In the genomic region with DNA sequence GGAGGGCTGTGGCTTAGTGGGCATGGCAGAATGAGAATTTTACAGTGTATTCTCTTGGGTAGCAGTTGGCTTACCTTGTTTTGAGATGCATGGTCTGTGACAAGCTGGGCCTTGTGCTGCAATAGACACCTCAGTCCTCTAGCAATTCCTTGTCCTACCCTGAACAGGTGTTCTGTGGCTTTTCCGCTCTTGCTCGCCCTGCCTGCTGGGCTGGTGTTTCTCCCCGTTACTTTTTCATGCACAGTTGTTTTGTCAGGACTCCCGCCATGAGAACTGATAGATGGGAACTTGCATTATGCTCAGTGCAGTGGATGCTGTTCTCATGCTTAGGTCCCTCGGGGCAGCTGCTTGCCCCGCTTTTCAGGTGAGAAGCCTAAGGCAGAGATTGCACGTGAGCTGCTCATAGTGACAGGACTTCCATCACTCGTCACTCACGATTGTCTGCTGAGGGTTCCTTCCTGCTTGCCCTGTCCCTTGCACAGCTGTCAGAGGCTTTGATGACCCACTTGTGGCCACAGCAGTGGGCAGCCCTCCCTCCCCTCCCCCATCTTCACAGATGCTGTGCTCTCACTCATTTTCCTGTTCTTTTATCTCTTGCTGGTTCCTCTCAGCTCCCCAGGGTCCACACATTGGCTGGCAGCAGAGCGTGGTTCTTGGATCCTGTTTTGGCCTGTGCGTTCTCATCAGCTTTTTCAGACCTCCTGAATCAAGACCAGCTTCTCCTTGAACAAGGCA, we compare ENCODE assay signal across 1 mouse cellular context.
TF ChIP-seq lines count a peak whose summit lies in the region.

No protein-coding gene starts in this region.

TF ChIP-seq in CH12.LX, 34 proteins besides CTCF, POLR2A, EP300 and RAD21 (continued from another document):
- TF ChIP-seq BHLHE40 (IDR thresholded peaks at IDR 0.05; ENCODE audit: low read depth, low read length) (peak; percentile 98), CHD1 (IDR thresholded peaks at IDR 0.05; ENCODE audit: low read depth, low read length) (0 out of 2 replicates have a peak, but pooled peaks have one; percentile 39), ETS1 (conservative IDR thresholded peaks at IDR 0.05; ENCODE audit: low read depth, low read length) (peak; percentile 80)
